Mouse (Mus musculus): ENCODE measurements around the gene Otos. TPM values are rescaled to one million over a fixed set of nuclear protein-coding genes. Genes with fewer than 3 reads are reported as not detected.

The Otos gene
- polyA plus RNA-seq, 1 experiment, result 1.6 TPM

GRCm38 (mm10) chr1:92651467-92651866, 2.8 kb upstream of the Otos start:
- no peaks in the 10 kb centered on the region for H3K27me3 ChIP-seq (ENCODE audit: control insufficient read depth, insufficient read depth, low read length)
- no peak overlapping the region for H3K27ac ChIP-seq (ENCODE audit: control insufficient read depth, insufficient read depth, low read length)
- TF ChIP-seq CTCF (IDR thresholded peaks at IDR 0.05; ENCODE audit: borderline replicate concordance, control insufficient read depth, extremely low read depth, insufficient read depth, low read length, poor library complexity), result no peak
- no peak for TF ChIP-seq POLR2A (IDR thresholded peaks at IDR 0.05; ENCODE audit: control insufficient read depth, extremely low read depth, insufficient read depth, low read length, poor library complexity)
- no peak for DNase-seq
- H3K36me3 ChIP-seq (ENCODE audit: control insufficient read depth, insufficient read depth, low read length), result no peaks in the 10 kb centered on the region
- WGBS, result 79% methylated on average over 3 of the region's 3 CpGs
- H3K4me3 ChIP-seq (ENCODE audit: control insufficient read depth, insufficient read depth, low read length), result no peak overlapping the region
- H3K4me1 ChIP-seq (replicated peaks; ENCODE audit: control insufficient read depth, insufficient read depth, low read length), result peaks cover 11% of the 10 kb centered on the region

GRCm38 (mm10) chr1:92648197-92648596, 444 bp downstream of the Otos start:
- Histone ChIP-seq H3K36me3 (ENCODE audit: control insufficient read depth, insufficient read depth, low read length) (no peaks in the 10 kb centered on the region), H3K4me3 (ENCODE audit: control insufficient read depth, insufficient read depth, low read length) (peak overlapping the region; percentile 3), H3K4me1 (replicated peaks; ENCODE audit: control insufficient read depth, insufficient read depth, low read length) (peaks cover 11% of the 10 kb centered on the region), H3K27ac (ENCODE audit: control insufficient read depth, insufficient read depth, low read length) (no peak overlapping the region), H3K27me3 (ENCODE audit: control insufficient read depth, insufficient read depth, low read length) (no peaks in the 10 kb centered on the region)
- TF ChIP-seq POLR2A (IDR thresholded peaks at IDR 0.05; ENCODE audit: control insufficient read depth, extremely low read depth, insufficient read depth, low read length, poor library complexity), result no peak
- TF ChIP-seq CTCF (IDR thresholded peaks at IDR 0.05; ENCODE audit: borderline replicate concordance, control insufficient read depth, extremely low read depth, insufficient read depth, low read length, poor library complexity), result no peak
- no peak for DNase-seq
- 7% methylated on average over 10 of the region's 10 CpGs for WGBS

GRCm38 (mm10) chr1:92647752-92648151, 889 bp downstream of the Otos start:
- DNase-seq, result peak; percentile 45
- Histone ChIP-seq H3K4me3 (ENCODE audit: control insufficient read depth, insufficient read depth, low read length) (peak overlapping the region; percentile 3; the same call in 1 of the 2 replicates), H3K27me3 (ENCODE audit: control insufficient read depth, insufficient read depth, low read length) (no peaks in the 10 kb centered on the region), H3K36me3 (ENCODE audit: control insufficient read depth, insufficient read depth, low read length) (no peaks in the 10 kb centered on the region), H3K4me1 (replicated peaks; ENCODE audit: control insufficient read depth, insufficient read depth, low read length) (peaks cover 11% of the 10 kb centered on the region), H3K27ac (ENCODE audit: control insufficient read depth, insufficient read depth, low read length) (no peak overlapping the region)
- TF ChIP-seq POLR2A (IDR thresholded peaks at IDR 0.05; ENCODE audit: control insufficient read depth, extremely low read depth, insufficient read depth, low read length, poor library complexity) (no peak), CTCF (IDR thresholded peaks at IDR 0.05; ENCODE audit: borderline replicate concordance, control insufficient read depth, extremely low read depth, insufficient read depth, low read length, poor library complexity) (peak; percentile 78; the same call in 1 of the 2 replicates)
- WGBS, result 17% methylated on average over 8 of the region's 8 CpGs

- H3K36me3 ChIP-seq (ENCODE audit: control insufficient read depth, insufficient read depth, low read length), result no peaks in the 10 kb centered on the region
- no peaks in the 10 kb centered on the region for H3K27me3 ChIP-seq (ENCODE audit: control insufficient read depth, insufficient read depth, low read length)
- no peak overlapping the region for H3K4me3 ChIP-seq (ENCODE audit: control insufficient read depth, insufficient read depth, low read length)
- no peak overlapping the region for H3K27ac ChIP-seq (ENCODE audit: control insufficient read depth, insufficient read depth, low read length)
- H3K4me1 ChIP-seq (replicated peaks; ENCODE audit: control insufficient read depth, insufficient read depth, low read length), result peaks cover 12% of the 10 kb centered on the region
- no peak for TF ChIP-seq CTCF (IDR thresholded peaks at IDR 0.05; ENCODE audit: borderline replicate concordance, control insufficient read depth, extremely low read depth, insufficient read depth, low read length, poor library complexity)
- TF ChIP-seq POLR2A (IDR thresholded peaks at IDR 0.05; ENCODE audit: control insufficient read depth, extremely low read depth, insufficient read depth, low read length, poor library complexity), result no peak
- 86% methylated on average over 4 of the region's 4 CpGs for WGBS
- no peak for DNase-seq
Observed at GRCm38 (mm10) chr1:92647026-92647425, 1.6 kb downstream of the Otos start.

GRCm38 (mm10) chr1:92646601-92647000, 2.0 kb downstream of the Otos start:
- TF ChIP-seq POLR2A (IDR thresholded peaks at IDR 0.05; ENCODE audit: control insufficient read depth, extremely low read depth, insufficient read depth, low read length, poor library complexity) (no peak), CTCF (IDR thresholded peaks at IDR 0.05; ENCODE audit: borderline replicate concordance, control insufficient read depth, extremely low read depth, insufficient read depth, low read length, poor library complexity) (no peak)
- Histone ChIP-seq H3K4me1 (replicated peaks; ENCODE audit: control insufficient read depth, insufficient read depth, low read length) (peaks cover 14% of the 10 kb centered on the region), H3K4me3 (ENCODE audit: control insufficient read depth, insufficient read depth, low read length) (no peak overlapping the region), H3K36me3 (ENCODE audit: control insufficient read depth, insufficient read depth, low read length) (no peaks in the 10 kb centered on the region), H3K27me3 (ENCODE audit: control insufficient read depth, insufficient read depth, low read length) (no peaks in the 10 kb centered on the region), H3K27ac (ENCODE audit: control insufficient read depth, insufficient read depth, low read length) (no peak overlapping the region)
- 94% methylated on average over 7 of the region's 7 CpGs for WGBS
- DNase-seq, result no peak

- Histone ChIP-seq H3K27me3 (ENCODE audit: control insufficient read depth, insufficient read depth, low read length) (no peaks in the 10 kb centered on the region), H3K4me1 (replicated peaks; ENCODE audit: control insufficient read depth, insufficient read depth, low read length) (peaks cover 16% of the 10 kb centered on the region)
- 80% methylated on average over 2 of the region's 2 CpGs for WGBS
Observed at GRCm38 (mm10) chr1:92646111-92646510, 2.5 kb downstream of the Otos start.

GRCm38 (mm10) chr1:92644916-92645315, 3.7 kb downstream of the Otos start:
- Histone ChIP-seq H3K36me3 (ENCODE audit: control insufficient read depth, insufficient read depth, low read length) (no peaks in the 10 kb centered on the region), H3K4me3 (ENCODE audit: control insufficient read depth, insufficient read depth, low read length) (no peak overlapping the region), H3K27ac (ENCODE audit: control insufficient read depth, insufficient read depth, low read length) (no peak overlapping the region), H3K4me1 (replicated peaks; ENCODE audit: control insufficient read depth, insufficient read depth, low read length) (peaks cover 28% of the 10 kb centered on the region), H3K27me3 (ENCODE audit: control insufficient read depth, insufficient read depth, low read length) (no peaks in the 10 kb centered on the region)
- TF ChIP-seq POLR2A (IDR thresholded peaks at IDR 0.05; ENCODE audit: control insufficient read depth, extremely low read depth, insufficient read depth, low read length, poor library complexity), result no peak
- no peak for TF ChIP-seq CTCF (IDR thresholded peaks at IDR 0.05; ENCODE audit: borderline replicate concordance, control insufficient read depth, extremely low read depth, insufficient read depth, low read length, poor library complexity)
- 96% methylated on average over 5 of the region's 5 CpGs for WGBS
- DNase-seq, result no peak

More at GRCm38 (mm10) chr1:92646111-92646510, 2.5 kb downstream of the Otos start:
- no peak for DNase-seq
- no peak overlapping the region for H3K27ac ChIP-seq (ENCODE audit: control insufficient read depth, insufficient read depth, low read length)
- H3K4me3 ChIP-seq (ENCODE audit: control insufficient read depth, insufficient read depth, low read length), result no peak overlapping the region
- no peaks in the 10 kb centered on the region for H3K36me3 ChIP-seq (ENCODE audit: control insufficient read depth, insufficient read depth, low read length)
- no peak for TF ChIP-seq CTCF (IDR thresholded peaks at IDR 0.05; ENCODE audit: borderline replicate concordance, control insufficient read depth, extremely low read depth, insufficient read depth, low read length, poor library complexity)
- no peak for TF ChIP-seq POLR2A (IDR thresholded peaks at IDR 0.05; ENCODE audit: control insufficient read depth, extremely low read depth, insufficient read depth, low read length, poor library complexity)

Measured in thymus, adult 2 months (tissue).